Mouse (Mus musculus): ENCODE data around the gene 1110004F10Rik. TPM values are rescaled to one million over a fixed set of nuclear protein-coding genes. Genes with fewer than 3 reads are reported as not detected.

1110004F10Rik gene
- polyA plus RNA-seq, 1 experiment from 2014 or later: 158 TPM

- Histone ChIP-seq H3K36me3 (ENCODE audit: insufficient read depth, low read length) (no peaks in the 10 kb centered on the region), H3K27me3 (replicated peaks; ENCODE audit: insufficient read depth, low read length) (peaks cover 18% of the 10 kb centered on the region), H3K27ac (ENCODE audit: low read length) (peak overlapping the region; percentile 60; the same call in 1 of the 2 replicates), H3K9ac (replicated peaks; ENCODE audit: low read depth) (peak overlapping the region; percentile 42), H3K4me2 (replicated peaks; ENCODE audit: low read depth, low read length) (peak overlapping the region; percentile 94), H3K9me3 (ENCODE audit: low read length) (no peaks in the 10 kb centered on the region), H3K4me1 (ENCODE audit: insufficient read depth, low read depth, low read length) (peaks cover 11% of the 10 kb centered on the region; the same call in 1 of the 2 replicates), H3K4me3 (ENCODE audit: low read depth, low read length) (peak overlapping the region; percentile 52)
- DNase-seq (ENCODE audit: low spot score): peak; percentile 91
- TF ChIP-seq EP300 (IDR thresholded peaks at IDR 0.05) (no peak), CTCF (IDR thresholded peaks at IDR 0.05) (peak; percentile 87)
- no peak for ATAC-seq
- 0% methylated on average over 11 of the region's 11 CpGs for WGBS
Measured at GRCm38 (mm10) chr7:116032596-116033307, 6.4 kb upstream of the 1110004F10Rik start.

- TF ChIP-seq EP300 (IDR thresholded peaks at IDR 0.05) (no peak), CTCF (IDR thresholded peaks at IDR 0.05) (peak; percentile 19; the same call in 1 of the 2 replicates)
- Histone ChIP-seq H3K4me2 (replicated peaks; ENCODE audit: low read depth, low read length) (peak overlapping the region; percentile 94), H3K9ac (replicated peaks; ENCODE audit: low read depth) (peak overlapping the region; percentile 13; the same call in 1 of the 2 replicates), H3K27ac (ENCODE audit: low read length) (no peak overlapping the region; the same call in 1 of the 2 replicates), H3K27me3 (replicated peaks; ENCODE audit: insufficient read depth, low read length) (peaks cover 20% of the 10 kb centered on the region), H3K4me3 (ENCODE audit: low read depth, low read length) (peak overlapping the region; percentile 47), H3K36me3 (ENCODE audit: insufficient read depth, low read length) (no peaks in the 10 kb centered on the region), H3K9me3 (ENCODE audit: low read length) (no peaks in the 10 kb centered on the region), H3K4me1 (ENCODE audit: insufficient read depth, low read depth, low read length) (peaks cover 11% of the 10 kb centered on the region; the same call in 1 of the 2 replicates)
- ATAC-seq (peak; percentile 66), DNase-seq (ENCODE audit: low spot score) (peak; percentile 78)
- WGBS: under 1% methylated on average over 53 of the region's 54 CpGs
Measured at GRCm38 (mm10) chr7:116033371-116034241, 5.6 kb upstream of the 1110004F10Rik start.

DNA sequence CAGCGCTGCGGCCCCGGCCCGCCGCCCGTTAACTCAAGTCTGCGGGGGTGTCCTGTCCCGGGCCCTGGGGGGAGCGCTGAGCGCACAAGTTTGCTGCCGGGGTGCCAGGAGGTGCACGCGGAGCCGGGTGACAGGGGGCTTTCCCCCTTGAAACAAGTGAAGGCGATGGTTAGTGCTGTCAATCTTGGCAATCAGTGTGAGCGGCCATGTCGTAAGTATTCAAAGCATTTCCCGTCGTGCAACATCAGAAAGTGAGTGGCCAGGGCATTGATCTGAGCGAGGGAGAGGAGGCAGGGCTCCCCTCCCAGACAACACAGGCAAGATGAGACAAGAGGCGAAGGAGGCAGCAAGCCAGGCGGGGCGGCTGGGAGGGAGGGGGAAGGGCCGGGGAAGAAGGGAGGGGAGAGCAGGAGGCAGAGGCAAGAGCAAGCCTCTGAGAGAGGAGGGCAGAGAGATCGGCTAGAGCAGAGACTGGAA lies 4.9 kb upstream of the 1110004F10Rik start:
- peak overlapping the region; percentile 47 for H3K4me3 ChIP-seq (ENCODE audit: low read depth, low read length)
- peaks cover 23% of the 10 kb centered on the region for H3K27me3 ChIP-seq (replicated peaks; ENCODE audit: insufficient read depth, low read length)
- peak overlapping the region; percentile 94 for H3K4me2 ChIP-seq (replicated peaks; ENCODE audit: low read depth, low read length)
- no peak overlapping the region; the same call in 1 of the 2 replicates for H3K27ac ChIP-seq (ENCODE audit: low read length)
- DNase-seq (ENCODE audit: low spot score) (peak; percentile 50), ATAC-seq (no peak)
- 2% methylated on average over 25 of the region's 25 CpGs for WGBS
- peak overlapping the region; percentile 13; the same call in 1 of the 2 replicates for H3K9ac ChIP-seq (replicated peaks; ENCODE audit: low read depth)
- TF ChIP-seq CTCF (IDR thresholded peaks at IDR 0.05) (no peak), EP300 (IDR thresholded peaks at IDR 0.05) (no peak)
- H3K9me3 ChIP-seq (ENCODE audit: low read length): no peaks in the 10 kb centered on the region
- H3K36me3 ChIP-seq (ENCODE audit: insufficient read depth, low read length): no peaks in the 10 kb centered on the region
- H3K4me1 ChIP-seq (ENCODE audit: insufficient read depth, low read depth, low read length): peaks cover 11% of the 10 kb centered on the region; the same call in 1 of the 2 replicates

DNA sequence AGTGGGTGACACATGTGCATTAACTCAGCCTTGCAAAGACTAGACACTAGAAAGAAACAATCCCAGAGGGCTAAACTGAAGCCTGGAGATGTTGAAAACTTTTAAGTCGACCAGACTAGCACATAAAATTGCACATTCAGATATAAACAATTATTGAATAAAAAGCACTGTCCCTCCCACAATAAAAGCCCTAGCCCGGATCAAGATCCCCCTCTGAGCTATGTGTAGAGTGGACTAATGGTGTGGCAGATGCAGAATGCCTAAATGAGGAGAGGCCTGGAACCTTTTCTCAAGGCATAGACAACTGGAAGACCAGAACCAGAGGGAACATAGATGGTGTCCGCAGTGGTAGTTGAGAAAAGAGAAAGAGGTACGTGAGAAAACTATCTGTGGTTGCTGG lies 3.7 kb upstream of the 1110004F10Rik start:
- H3K27me3 ChIP-seq (replicated peaks; ENCODE audit: insufficient read depth, low read length): peaks cover 30% of the 10 kb centered on the region
- H3K36me3 ChIP-seq (ENCODE audit: insufficient read depth, low read length): no peaks in the 10 kb centered on the region
- H3K9ac ChIP-seq (replicated peaks; ENCODE audit: low read depth): no peak overlapping the region
- DNase-seq (ENCODE audit: low spot score) (no peak), ATAC-seq (no peak)
- H3K9me3 ChIP-seq (ENCODE audit: low read length): no peaks in the 10 kb centered on the region
- H3K4me1 ChIP-seq (ENCODE audit: insufficient read depth, low read depth, low read length): peaks cover 15% of the 10 kb centered on the region; the same call in 1 of the 2 replicates
- H3K4me2 ChIP-seq (replicated peaks; ENCODE audit: low read depth, low read length): no peak overlapping the region
- H3K4me3 ChIP-seq (ENCODE audit: low read depth, low read length): no peak overlapping the region
- TF ChIP-seq CTCF (IDR thresholded peaks at IDR 0.05): no peak
- no peak for TF ChIP-seq EP300 (IDR thresholded peaks at IDR 0.05)
- no peak overlapping the region for H3K27ac ChIP-seq (ENCODE audit: low read length)
- 69% methylated on average over 4 of the region's 4 CpGs for WGBS

GRCm38 (mm10) chr7:116036591-116037555 lies 2.3 kb upstream of the 1110004F10Rik start:
- Histone ChIP-seq H3K27ac (ENCODE audit: low read length) (no peak overlapping the region), H3K27me3 (replicated peaks; ENCODE audit: insufficient read depth, low read length) (peaks cover 30% of the 10 kb centered on the region), H3K9me3 (ENCODE audit: low read length) (no peaks in the 10 kb centered on the region), H3K4me3 (ENCODE audit: low read depth, low read length) (no peak overlapping the region), H3K9ac (replicated peaks; ENCODE audit: low read depth) (no peak overlapping the region), H3K36me3 (ENCODE audit: insufficient read depth, low read length) (no peaks in the 10 kb centered on the region), H3K4me2 (replicated peaks; ENCODE audit: low read depth, low read length) (no peak overlapping the region), H3K4me1 (ENCODE audit: insufficient read depth, low read depth, low read length) (0 out of 2 replicates have a peak, but pooled peaks cover 8% of the 10 kb centered on the region)
- ATAC-seq: no peak
- DNase-seq (ENCODE audit: low spot score): no peak
- TF ChIP-seq CTCF (IDR thresholded peaks at IDR 0.05) (no peak), EP300 (IDR thresholded peaks at IDR 0.05) (no peak)
- 59% methylated on average over 18 of the region's 18 CpGs for WGBS

All from lung, postnatal 0 days (tissue).